Mouse (Mus musculus) myocyte (in vitro differentiated cells): ENCODE measurements around the gene Rnh1.

Experiments
- CEBPB ChIP-seq: IDR thresholded peaks from 2 replicates; pipeline ENCODE4 v1.6.1; 2011; ENCODE audit warnings: mild to moderate bottlenecking, moderate library complexity; ENCODE audit not compliant: poor library complexity, insufficient read depth, severe bottlenecking
- E2F4 ChIP-seq: IDR thresholded peaks from one replicate; pipeline ENCODE4 v1.6.1; 2011; ENCODE audit warnings: mild to moderate bottlenecking, control low read depth, moderate library complexity; ENCODE audit not compliant: insufficient read depth
- MAX ChIP-seq: IDR thresholded peaks from one replicate; pipeline ENCODE4 v1.6.1; 2011; ENCODE audit warnings: low read depth, mild to moderate bottlenecking, control low read depth
- MYOD1 ChIP-seq, 3 experiments: IDR thresholded peaks; one replicate each; pipeline ENCODE4 v1.6.1; 2011; ENCODE audit warnings: control low read depth in 2 of 3, low read depth in 2 of 3, mild to moderate bottlenecking in 2 of 3, moderate library complexity in 1 of 3; ENCODE audit not compliant: insufficient read length in 2 of 3, control insufficient read depth in 1 of 3
- MYOG ChIP-seq, 3 experiments: IDR thresholded peaks; one replicate each; pipeline ENCODE4 v1.6.1; 2011; ENCODE audit warnings: control low read depth in 2 of 3, low read depth in 2 of 3, mild to moderate bottlenecking in 2 of 3; ENCODE audit not compliant: insufficient read length in 2 of 3, control insufficient read depth in 1 of 3, insufficient read depth in 1 of 3
- POLR2A ChIP-seq: IDR thresholded peaks from one replicate; pipeline ENCODE4 v1.6.1; 2011; ENCODE audit warnings: low read depth, mild to moderate bottlenecking, control low read depth, moderate library complexity; ENCODE audit not compliant: insufficient read length
- POLR2AphosphoS2 ChIP-seq: IDR thresholded peaks from one replicate; pipeline ENCODE4 v1.6.1; 2011; ENCODE audit warnings: low read depth, control low read depth; ENCODE audit not compliant: insufficient read length
- REST ChIP-seq: IDR thresholded peaks from one replicate; pipeline ENCODE4 v1.6.1; 2011; ENCODE audit warnings: mild to moderate bottlenecking, control low read depth, moderate library complexity; ENCODE audit not compliant: insufficient read depth, insufficient read length
- SRF ChIP-seq: IDR thresholded peaks from one replicate; pipeline ENCODE4 v1.6.1; 2011; ENCODE audit warnings: low read depth; ENCODE audit not compliant: control insufficient read depth, insufficient read length
- TCF12 ChIP-seq: IDR thresholded peaks from one replicate; pipeline ENCODE4 v1.6.1; 2011; ENCODE audit warnings: mild to moderate bottlenecking, control low read depth; ENCODE audit not compliant: poor library complexity, insufficient read depth, severe bottlenecking
- TCF3 ChIP-seq: IDR thresholded peaks from one replicate; pipeline ENCODE4 v1.6.1; 2011; ENCODE audit warnings: low read depth, control low read depth; ENCODE audit not compliant: insufficient read length
- USF1 ChIP-seq: IDR thresholded peaks from one replicate; pipeline ENCODE4 v1.6.1; 2011; ENCODE audit warnings: low read depth, mild to moderate bottlenecking, control low read depth, moderate library complexity

GRCm38 (mm10) chr7:141218557-141219133 is 46.0 kb upstream of the Rnh1 start:
- TF ChIP-seq POLR2A (no peak), REST (no peak), MYOD1 (IDR thresholded peaks at IDR 0.05; ENCODE audit: control insufficient read depth in 1 of 3, insufficient read length in 2 of 3, low read depth in 2 of 3) (no peak), TCF12 (no peak), MAX (no peak), CEBPB (no peak), POLR2AphosphoS2 (no peak), USF1 (no peak), MYOG (IDR thresholded peaks at IDR 0.05; ENCODE audit: control insufficient read depth in 1 of 3, insufficient read depth in 1 of 3, insufficient read length in 2 of 3, low read depth in 2 of 3) (no peak), SRF (no peak), E2F4 (no peak), TCF3 (no peak)
